Mouse (Mus musculus) E14TG2a.4 (cell line): ENCODE measurements around the gene Gm10778.
"Not testable (repeated sequence)": the region's sequence is repeated elsewhere in the genome, so short reads cannot be mapped to it uniquely, and the experiment has no call there.

Source experiments
- H3K27me3 ChIP-seq: 2 replicates; pipeline ENCODE4 v1.6.1; 2014; ENCODE audit warnings: low read length, control low read depth; ENCODE audit not compliant: insufficient read depth
- H3K36me3 ChIP-seq: 2 replicates; pipeline ENCODE4 v1.6.1; 2014; ENCODE audit warnings: low read length, control low read depth; ENCODE audit not compliant: insufficient read depth
- H3K4me1 ChIP-seq: replicated peaks from 2 replicates; pipeline ENCODE4 v1.6.1; 2014; ENCODE audit warnings: low read depth, low read length, control low read depth
- H3K4me3 ChIP-seq: replicated peaks from 2 replicates; pipeline ENCODE4 v1.5.1; 2014; ENCODE audit warnings: mild to moderate bottlenecking, low read length
- H3K9me3 ChIP-seq: 2 replicates; pipeline ENCODE4 v1.6.1; 2014; ENCODE audit warnings: low read length, control low read depth
- CTCF ChIP-seq: conservative IDR thresholded peaks from 2 replicates; pipeline ENCODE4 v1.5.1; 2014; ENCODE audit warnings: low read length
- NANOG ChIP-seq: IDR thresholded peaks from 2 replicates; pipeline ENCODE4 v1.6.1; 2014; ENCODE audit warnings: borderline replicate concordance, low read length, mixed read lengths
- POU5F1 ChIP-seq: IDR thresholded peaks from 2 replicates; pipeline ENCODE4 v1.6.1; 2014; ENCODE audit warnings: low read length, borderline replicate concordance

Gm10778 gene

GRCm38 (mm10) chr10:81648803-81649775, at the start of gene Gm10778:
TSS of gene Gm10778 (plus strand) at chr10:81649059.
- Histone ChIP-seq H3K4me1 (peaks cover 49% of the 10 kb centered on the region), H3K9me3 (peaks cover 25% of the 10 kb centered on the region), H3K4me3 (peak within 1 kb of the TSS; percentile 82), H3K36me3 (peaks cover 45% of the 10 kb centered on the region)
- not testable (repeated sequence) for H3K27me3 ChIP-seq

GRCm38 (mm10) chr10:81599630-81600029, 49.2 kb upstream of the Gm10778 start:
- Histone ChIP-seq H3K36me3 (no peaks in the 10 kb centered on the region), H3K27me3 (peaks cover 28% of the 10 kb centered on the region), H3K9me3 (no peaks in the 10 kb centered on the region), H3K4me1 (peaks cover 82% of the 10 kb centered on the region), H3K4me3 (0 out of 2 replicates have a peak overlapping the region, but pooled peaks have one; percentile 51)
- TF ChIP-seq CTCF (no peak), NANOG (no peak)

GRCm38 (mm10) chr10:81600096-81600495, 48.8 kb upstream of the Gm10778 start:
- peaks cover 80% of the 10 kb centered on the region for H3K4me1 ChIP-seq
- TF ChIP-seq POU5F1 (no peak), NANOG (no peak)
- H3K4me3 ChIP-seq, result peak overlapping the region; percentile 51; the same call in 1 of the 2 replicates
- H3K36me3 ChIP-seq, result no peaks in the 10 kb centered on the region
- no peaks in the 10 kb centered on the region for H3K9me3 ChIP-seq
- peaks cover 23% of the 10 kb centered on the region for H3K27me3 ChIP-seq

- H3K4me3 ChIP-seq, result peak within 1 kb of the TSS; percentile 62
- TF ChIP-seq CTCF, result no peak
- peaks cover 80% of the 10 kb centered on the region for H3K4me1 ChIP-seq
- H3K27me3 ChIP-seq, result peaks cover 16% of the 10 kb centered on the region
- no peaks in the 10 kb centered on the region for H3K9me3 ChIP-seq
- H3K36me3 ChIP-seq, result no peaks in the 10 kb centered on the region
These were observed 48.1 kb upstream of the Gm10778 start, which contains the start of gene Tle6 for GRCm38 (mm10) chr10:81600738-81601203. TSS of gene Tle6 (minus strand) at chr10:81601073.

- no peak for TF ChIP-seq NANOG
- TF ChIP-seq POU5F1, result no peak
- TF ChIP-seq CTCF, result no peak
These were observed 47.4 kb upstream of the Gm10778 start for GRCm38 (mm10) chr10:81601396-81601905.

GRCm38 (mm10) chr10:81602741-81603151, 46.1 kb upstream of the Gm10778 start:
- Histone ChIP-seq H3K4me1 (peaks cover 73% of the 10 kb centered on the region), H3K27me3 (peaks cover 9% of the 10 kb centered on the region; the same call in 1 of the 2 replicates), H3K36me3 (peaks cover 4% of the 10 kb centered on the region), H3K9me3 (no peaks in the 10 kb centered on the region), H3K4me3 (no peak overlapping the region)
- TF ChIP-seq NANOG (no peak), POU5F1 (no peak), CTCF (peak; percentile 56)

More at GRCm38 (mm10) chr10:81601396-81601905, 47.4 kb upstream of the Gm10778 start:
- Histone ChIP-seq H3K36me3 (no peaks in the 10 kb centered on the region), H3K9me3 (no peaks in the 10 kb centered on the region), H3K4me3 (peak overlapping the region; percentile 62), H3K4me1 (peaks cover 73% of the 10 kb centered on the region), H3K27me3 (peaks cover 9% of the 10 kb centered on the region; the same call in 1 of the 2 replicates)

- peak overlapping the region; percentile 83 for H3K4me3 ChIP-seq
- peaks cover 19% of the 10 kb centered on the region for H3K36me3 ChIP-seq
- H3K4me1 ChIP-seq, result peaks cover 58% of the 10 kb centered on the region
- H3K27me3 ChIP-seq, result peaks cover 6% of the 10 kb centered on the region; the same call in 1 of the 2 replicates
- TF ChIP-seq NANOG, result no peak
- H3K9me3 ChIP-seq, result peaks cover 15% of the 10 kb centered on the region
These were observed 44.6 kb upstream of the Gm10778 start for GRCm38 (mm10) chr10:81604019-81604967.
